Mouse (Mus musculus) lung, postnatal 0 days (tissue): ENCODE measurements at regions not wholly inside any gene's neighbourhood (a gene's known extent, or its start where the extent isn't known, plus 50 kb on each side); places are given as distances from the start of the nearest gene placed in this dataset.

Experiments used
- CTCF ChIP-seq: IDR thresholded peaks from 2 replicates; pipeline ENCODE4 v1.5.1; 2016; ENCODE audit warnings: antibody characterized with exemption, mild to moderate bottlenecking
- EP300 ChIP-seq: IDR thresholded peaks from 2 replicates; pipeline ENCODE4 v1.6.1; 2016; ENCODE audit warnings: antibody characterized with exemption, mild to moderate bottlenecking, control low read depth

DNA sequence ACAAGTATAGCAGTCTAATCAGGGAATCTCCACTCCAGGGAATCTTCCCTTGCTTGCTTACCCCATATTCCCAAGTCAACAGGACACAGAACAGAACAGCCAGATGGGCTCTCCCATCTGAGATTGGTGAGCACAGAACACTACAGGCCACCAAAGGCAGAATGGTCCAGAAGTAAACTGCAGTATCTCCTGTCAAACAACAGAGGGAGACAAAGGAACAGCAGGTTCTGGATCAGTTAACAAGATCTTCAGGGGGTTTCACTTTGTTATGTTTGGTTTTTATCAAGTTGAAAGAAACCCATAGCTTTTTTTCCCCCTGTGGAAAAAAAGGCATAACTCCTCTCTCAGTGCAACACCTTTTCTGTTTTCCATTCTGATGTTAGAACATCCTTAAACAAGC lies 453.1 kb upstream of the 9130204L05Rik start:
- TF ChIP-seq CTCF (peak; percentile 17; the same call in 1 of the 2 replicates), EP300 (no peak)
